21 mouse cellular contexts compared by ENCODE assay signal in the genomic region with DNA sequence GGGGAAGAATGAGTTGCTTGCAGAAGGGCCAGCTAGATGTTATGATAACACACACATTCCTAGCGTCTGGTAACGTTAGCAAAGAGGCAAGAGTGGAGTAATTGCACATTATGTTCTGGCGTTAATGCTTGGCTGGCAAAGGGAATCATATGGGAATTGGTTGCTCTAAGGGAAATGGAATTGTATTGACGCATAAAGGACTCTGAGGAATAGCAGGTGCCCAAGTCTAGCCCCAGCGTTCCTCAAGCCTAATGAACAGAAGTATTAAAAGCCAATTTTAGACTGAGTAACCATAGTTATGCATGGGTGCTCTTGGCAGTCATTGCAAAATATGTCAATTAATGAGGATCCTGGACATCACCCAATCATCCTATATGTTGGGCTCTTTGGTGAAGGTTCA. TPM values are rescaled to one million over a fixed set of nuclear protein-coding genes. Genes with fewer than 3 reads are reported as not detected.
A peak's percentile ranks its signal among the peaks of the same experiment; 100 is the strongest.
DNase-seq lines count a peak whose midpoint lies in the region; ATAC-seq and TF ChIP-seq lines count a peak whose summit lies in the region.
"Had no signal": no experiment of that assay in that cellular context is flagged by ENCODE, and none has a peak within 500 bp of the region (broad histone marks: within the 10 kb centered on the region; RNA-seq: fewer than 3 reads in every experiment).

No protein-coding gene starts in this region.

- H3K4me1 ChIP-seq in hindbrain, embryonic 16.5 days (ENCODE audit: control insufficient read depth, insufficient read depth, low read depth, low read length) = no peaks in the 10 kb centered on the region
- no peaks in the 10 kb centered on the region for H3K4me1 ChIP-seq in hindbrain, embryonic 13.5 days (replicated peaks)
- H3K4me1 ChIP-seq in kidney, postnatal 0 days (replicated peaks; ENCODE audit: insufficient read depth, low read length) = no peaks in the 10 kb centered on the region
- H3K4me1 ChIP-seq in kidney, embryonic 14.5 days (ENCODE audit: control insufficient read depth, insufficient read depth, low read length) = no peaks in the 10 kb centered on the region
- H3K4me1 ChIP-seq: embryonic facial prominence, embryonic 13.5 days; heart, embryonic 12.5 days; intestine, embryonic 15.5 days had no signal

- peak; percentile 33 for DNase-seq in adrenal gland, postnatal 10 days
- DNase-seq in adrenal gland, adult 2 months = no peak
- DNase-seq in kidney, postnatal 0 days (ENCODE audit: low spot score) = peak; percentile 12
- DNase-seq in fat pad, adult 2 months (ENCODE audit: extremely low read depth, low read depth, low spot score) = peak; percentile 23
- DNase-seq in adipocyte (ENCODE audit: low spot score) = no peak
- DNase-seq: B cell, adult 2 months; cerebellum, adult 18-20 months; cerebellum, adult 9-11 months; cerebellum, postnatal 36 days; gastrocnemius, postnatal 14 days had no signal

- 47% methylated on average over 5 of the region's 5 CpGs for WGBS in hindbrain, embryonic 16.5 days
- WGBS in hindbrain, embryonic 13.5 days = 53% methylated on average over 5 of the region's 5 CpGs
- WGBS in kidney, postnatal 0 days = 45% methylated on average over 5 of the region's 5 CpGs
- WGBS in kidney, embryonic 14.5 days = 49% methylated on average over 5 of the region's 5 CpGs

- TF ChIP-seq CTCF in kidney, postnatal 0 days (IDR thresholded peaks at IDR 0.05; ENCODE audit: low read depth) = no peak

- no peak overlapping the region for H3K9ac ChIP-seq in hindbrain, embryonic 16.5 days (ENCODE audit: low read depth, low read length)
- H3K9ac ChIP-seq in hindbrain, embryonic 13.5 days = no peak overlapping the region
- H3K9ac ChIP-seq in kidney, postnatal 0 days (ENCODE audit: low read depth, low read length) = no peak overlapping the region
- no peak overlapping the region for H3K9ac ChIP-seq in kidney, embryonic 14.5 days (ENCODE audit: low read depth, low read length)
- H3K9ac ChIP-seq: embryonic facial prominence, embryonic 13.5 days; forebrain, embryonic 15.5 days; heart, embryonic 12.5 days; intestine, embryonic 15.5 days had no signal

- H3K4me2 ChIP-seq in hindbrain, embryonic 16.5 days (ENCODE audit: low read length) = no peak overlapping the region
- H3K4me2 ChIP-seq in hindbrain, embryonic 13.5 days = no peak overlapping the region
- no peak overlapping the region for H3K4me2 ChIP-seq in kidney, postnatal 0 days (ENCODE audit: low read length)
- no peak overlapping the region for H3K4me2 ChIP-seq in kidney, embryonic 14.5 days (replicated peaks; ENCODE audit: low read depth, low read length)
- H3K4me2 ChIP-seq: embryonic facial prominence, embryonic 13.5 days; forebrain, embryonic 15.5 days; heart, embryonic 12.5 days; intestine, embryonic 15.5 days had no signal

- no peaks in the 10 kb centered on the region for H3K27me3 ChIP-seq in hindbrain, embryonic 16.5 days (replicated peaks; ENCODE audit: control insufficient read depth, insufficient read depth, low read length)
- no peaks in the 10 kb centered on the region for H3K27me3 ChIP-seq in hindbrain, embryonic 13.5 days
- no peaks in the 10 kb centered on the region for H3K27me3 ChIP-seq in kidney, postnatal 0 days (ENCODE audit: insufficient read depth, low read length)
- H3K27me3 ChIP-seq in kidney, embryonic 14.5 days (ENCODE audit: control insufficient read depth, insufficient read depth, low read length) = no peaks in the 10 kb centered on the region
- H3K27me3 ChIP-seq: embryonic facial prominence, embryonic 13.5 days; forebrain, embryonic 15.5 days; heart, embryonic 12.5 days; intestine, embryonic 15.5 days had no signal

- H3K4me3 ChIP-seq in hindbrain, embryonic 16.5 days (ENCODE audit: low read length) = no peak overlapping the region
- H3K4me3 ChIP-seq in hindbrain, embryonic 13.5 days = no peak overlapping the region
- H3K4me3 ChIP-seq in kidney, postnatal 0 days (replicated peaks; ENCODE audit: low read depth, low read length) = no peak overlapping the region
- no peak overlapping the region for H3K4me3 ChIP-seq in kidney, embryonic 14.5 days (ENCODE audit: low read length)
- H3K4me3 ChIP-seq: embryonic facial prominence, embryonic 13.5 days; forebrain, embryonic 15.5 days; heart, embryonic 12.5 days; intestine, embryonic 15.5 days had no signal

- H3K36me3 ChIP-seq in hindbrain, embryonic 16.5 days (ENCODE audit: control insufficient read depth, insufficient read depth, low read length) = no peaks in the 10 kb centered on the region
- no peaks in the 10 kb centered on the region for H3K36me3 ChIP-seq in hindbrain, embryonic 13.5 days
- no peaks in the 10 kb centered on the region for H3K36me3 ChIP-seq in kidney, postnatal 0 days (ENCODE audit: insufficient read depth, low read length)
- no peaks in the 10 kb centered on the region for H3K36me3 ChIP-seq in kidney, embryonic 14.5 days (ENCODE audit: control insufficient read depth, insufficient read depth, low read length)
- H3K36me3 ChIP-seq: embryonic facial prominence, embryonic 13.5 days; forebrain, embryonic 15.5 days; G1E; heart, embryonic 12.5 days; intestine, embryonic 15.5 days had no signal

- ATAC-seq in hindbrain, embryonic 16.5 days = peak; percentile 56; the same call in 1 of the 2 replicates
- ATAC-seq in hindbrain, embryonic 13.5 days (ENCODE audit: low FRiP score) = no peak
- no peak for ATAC-seq in kidney, postnatal 0 days (replicated peaks; ENCODE audit: low FRiP score, low read depth)
- ATAC-seq in kidney, embryonic 14.5 days (ENCODE audit: low FRiP score, low TSS enrichment) = no peak
- ATAC-seq: CD4-positive, CD25-positive, alpha-beta regulatory T cell, adult 4 months; forebrain, embryonic 15.5 days; intestine, embryonic 15.5 days had no signal

- H3K9me3 ChIP-seq in hindbrain, embryonic 16.5 days (ENCODE audit: control insufficient read depth, low read length) = no peaks in the 10 kb centered on the region
- H3K9me3 ChIP-seq in hindbrain, embryonic 13.5 days = no peaks in the 10 kb centered on the region
- H3K9me3 ChIP-seq in kidney, postnatal 0 days (replicated peaks; ENCODE audit: low read length) = no peaks in the 10 kb centered on the region
- no peaks in the 10 kb centered on the region for H3K9me3 ChIP-seq in kidney, embryonic 14.5 days (ENCODE audit: control insufficient read depth, low read length)
- H3K9me3 ChIP-seq: embryonic facial prominence, embryonic 13.5 days; forebrain, embryonic 15.5 days; G1E; heart, embryonic 12.5 days; intestine, embryonic 15.5 days had no signal

- no peak overlapping the region for H3K27ac ChIP-seq in hindbrain, embryonic 16.5 days (ENCODE audit: low read depth, low read length)
- no peak overlapping the region for H3K27ac ChIP-seq in hindbrain, embryonic 13.5 days
- no peak overlapping the region for H3K27ac ChIP-seq in kidney, postnatal 0 days
- H3K27ac ChIP-seq in kidney, embryonic 14.5 days (ENCODE audit: low read depth, low read length) = no peak overlapping the region
- H3K27ac ChIP-seq: embryonic facial prominence, embryonic 13.5 days; forebrain, embryonic 15.5 days; intestine, embryonic 15.5 days had no signal

RNA-seq across cellular contexts. Expression of gene Btc, which starts 50.1 kb away (rescaled TPM):
- total RNA-seq in adrenal gland, postnatal 10 days (2021) = 1 to 10 TPM; 2.2 to 6.4 TPM
- 1 to 10 TPM; 1.5 to 1.9 TPM for total RNA-seq in adrenal gland, adult 2 months (2021)
- polyA plus RNA-seq in adrenal gland, adult 2 months (2012; rRNA removed) = 0.30 and 0.87 TPM in 2 replicates
- polyA plus RNA-seq in hindbrain, embryonic 16.5 days (2015; fragmentation: Nextera tagmentation; extraction: Ambion mirVana) = 0.08 TPM in 1 of 2 replicates, not detected in the other
- polyA plus RNA-seq in hindbrain, embryonic 13.5 days (2015; fragmentation: Nextera tagmentation; extraction: Ambion mirVana) = not detected in 2 replicates
- polyA plus RNA-seq in kidney, postnatal 0 days (2015; fragmentation: Nextera tagmentation; extraction: Ambion mirVana) = 21.4 and 22.2 TPM in 2 replicates
- polyA plus RNA-seq in kidney, embryonic 14.5 days (2014; fragmentation: Nextera tagmentation; extraction: Ambion mirVana) = 4.1 and 5.0 TPM in 2 replicates
- total RNA-seq: granulocyte monocyte progenitor cell, adult 5-6 weeks had no signal
- polyA plus RNA-seq: G1E; hindbrain, embryonic 11.5 days had no signal

Comparison
In these comparisons a context has a peak if more than half of its experiments do, and no peak if none do; other contexts are left out.
1. DNase-seq: peak in adrenal gland, postnatal 10 days (single experiment), kidney, postnatal 0 days (single experiment) and fat pad, adult 2 months (single experiment); none in adrenal gland, adult 2 months (single experiment) and adipocyte (single experiment).